Mouse (Mus musculus): ENCODE data around the gene Hcrt.

DNA sequence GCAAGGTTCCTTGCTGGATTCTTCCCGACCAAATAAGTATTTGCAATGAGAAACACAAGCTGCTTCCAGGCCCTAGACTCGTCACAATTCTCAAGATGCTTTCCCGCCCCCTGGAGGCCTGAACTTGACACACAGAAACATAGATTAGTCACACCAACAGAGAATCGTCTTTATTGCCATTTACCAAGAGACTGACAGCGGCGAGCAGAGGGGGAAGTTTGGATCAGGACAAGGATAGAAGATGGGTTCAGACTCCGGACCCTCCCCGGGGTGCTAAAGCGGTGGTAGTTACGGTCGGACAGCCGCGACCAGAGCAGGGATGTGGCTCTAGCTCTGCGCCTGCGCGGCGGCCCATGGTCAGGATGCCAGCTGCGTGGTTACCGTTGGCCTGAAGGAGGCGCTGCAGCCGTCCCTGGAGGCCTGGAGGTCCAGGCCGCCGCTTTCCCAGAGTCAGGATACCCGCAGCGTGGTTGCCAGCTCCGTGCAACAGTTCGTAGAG is 1.1 kb downstream of the Hcrt start:
- peak; percentile 73 for TF ChIP-seq CTCF (IDR thresholded peaks at IDR 0.05; ENCODE audit: low read depth)
- no peak for TF ChIP-seq EP300 (IDR thresholded peaks at IDR 0.05; ENCODE audit: low read depth)
